Mouse (Mus musculus): ENCODE data around the gene Sap18.

The Sap18 gene

GRCm38 (mm10) chr14:57797991-57798931 lies at the start of gene Sap18:
Gene Sap18, plus strand, starts transcription at chr14:57798180.
- DNase-seq (ENCODE audit: low spot score), result peak; percentile 99

- DNase-seq (ENCODE audit: low spot score), result no peak
These were observed 48.5 kb upstream of the Sap18 start for GRCm38 (mm10) chr14:57749501-57749900.

GRCm38 (mm10) chr14:57751006-57751405 lies 47.0 kb upstream of the Sap18 start:
- DNase-seq (ENCODE audit: low spot score), result peak; percentile 50

- DNase-seq (ENCODE audit: low spot score), result peak; percentile 60
These were observed 44.5 kb upstream of the Sap18 start for GRCm38 (mm10) chr14:57753351-57753992.

- DNase-seq (ENCODE audit: low spot score), result peak; percentile 49
These were observed 42.3 kb upstream of the Sap18 start for GRCm38 (mm10) chr14:57755661-57756060.

GRCm38 (mm10) chr14:57756094-57756493 lies 41.9 kb upstream of the Sap18 start:
- DNase-seq (ENCODE audit: low spot score), result no peak

- no peak for DNase-seq (ENCODE audit: low spot score)
These were observed 39.7 kb upstream of the Sap18 start, which contains the start of gene Lats2 for GRCm38 (mm10) chr14:57758237-57758636. Gene Lats2, minus strand, starts transcription at chr14:57758388.

GRCm38 (mm10) chr14:57760447-57761412 lies 37.2 kb upstream of the Sap18 start:
- no peak for DNase-seq (ENCODE audit: low spot score)

- no peak for DNase-seq (ENCODE audit: low spot score)
These were observed 28.9 kb upstream of the Sap18 start for GRCm38 (mm10) chr14:57769102-57769501.

- no peak for DNase-seq (ENCODE audit: low spot score)
These were observed 25.7 kb upstream of the Sap18 start for GRCm38 (mm10) chr14:57772157-57772815.

GRCm38 (mm10) chr14:57787406-57787805 lies 10.6 kb upstream of the Sap18 start:
- no peak for DNase-seq (ENCODE audit: low spot score)

- DNase-seq (ENCODE audit: low spot score), result no peak
These were observed 8.7 kb upstream of the Sap18 start for GRCm38 (mm10) chr14:57789311-57789710.

GRCm38 (mm10) chr14:57789759-57790158 lies 8.2 kb upstream of the Sap18 start:
- no peak for DNase-seq (ENCODE audit: low spot score)

- DNase-seq (ENCODE audit: low spot score), result no peak
These were observed 6.8 kb upstream of the Sap18 start for GRCm38 (mm10) chr14:57791171-57791570.

- peak; percentile 12 for DNase-seq (ENCODE audit: low spot score)
These were observed 429 bp upstream of the Sap18 start for GRCm38 (mm10) chr14:57797551-57797950.

- no peak for DNase-seq (ENCODE audit: low spot score)
These were observed 5.8 kb downstream of the Sap18 start for GRCm38 (mm10) chr14:57803731-57804130.

- peak; percentile 63 for DNase-seq (ENCODE audit: low spot score)
These were observed 10.6 kb downstream of the Sap18 start for GRCm38 (mm10) chr14:57808558-57808957.

- no peak for DNase-seq (ENCODE audit: low spot score)
These were observed 12.9 kb downstream of the Sap18 start for GRCm38 (mm10) chr14:57810886-57811285.

- no peak for DNase-seq (ENCODE audit: low spot score)
These were observed 13.9 kb downstream of the Sap18 start for GRCm38 (mm10) chr14:57811844-57812243.

GRCm38 (mm10) chr14:57820839-57821238 lies 22.9 kb downstream of the Sap18 start:
- no peak for DNase-seq (ENCODE audit: low spot score)

Measured in c-Kit-positive CD71-positive TER-119-positive erythroid progenitor cells, embryonic 14.5 days (primary cell).